Mouse (Mus musculus) MEL (cell line): ENCODE results near the gene Slc9a3r1. TPM values are rescaled to one million over a fixed set of nuclear protein-coding genes. Genes with fewer than 3 reads are reported as not detected.

ENCODE experiments used
- DNase-seq: peaks from one replicate; pipeline ENCODE4 v3.0.0; 2011; ENCODE audit warnings: low read depth, low spot score
- H3K27ac ChIP-seq: 2 replicates; pipeline ENCODE4 v1.5.1; 2012; ENCODE audit warnings: low read depth, mild to moderate bottlenecking, control low read depth, low read length, moderate library complexity; ENCODE audit not compliant: control insufficient read depth
- H3K27me3 ChIP-seq, 2 experiments: fragments of 150-350 bp in 1 of 2; sonication (generic) in 1 of 2; 2 replicates each; pipeline ENCODE4 v1.6.1; 2012; ENCODE audit warnings: low read length in 2 of 2, mild to moderate bottlenecking in 2 of 2, improper control_type of control experiment in 1 of 2, moderate library complexity in 1 of 2; ENCODE audit not compliant: insufficient read depth in 2 of 2, control insufficient read depth in 1 of 2
- H3K36me3 ChIP-seq, 2 experiments: 2 replicates each; pipeline ENCODE4 v1.6.1; 2012 to 2014; ENCODE audit warnings: low read length in 2 of 2, improper control_type of control experiment in 1 of 2, inconsistent platforms in 1 of 2, mild to moderate bottlenecking in 1 of 2; ENCODE audit not compliant: insufficient read depth in 2 of 2, control insufficient read depth in 1 of 2
- H3K4me1 ChIP-seq, 2 experiments: fragments of 150-350 bp in 1 of 2; sonication (generic) in 1 of 2; 2 replicates each; pipeline ENCODE4 v1.6.1; 2012; ENCODE audit warnings: low read length in 2 of 2, improper control_type of control experiment in 1 of 2, mild to moderate bottlenecking in 1 of 2; ENCODE audit not compliant: insufficient read depth in 2 of 2, control insufficient read depth in 1 of 2
- H3K4me3 ChIP-seq, 2 experiments: fragments of 150-350 bp in 1 of 2; sonication (generic) in 1 of 2; 2 replicates each; pipeline ENCODE4 v1.5.1; 2012; ENCODE audit warnings: low read depth in 2 of 2, low read length in 2 of 2, mild to moderate bottlenecking in 2 of 2, moderate library complexity in 2 of 2, control low read depth in 1 of 2, improper control_type of control experiment in 1 of 2; ENCODE audit not compliant: control insufficient read depth in 1 of 2, insufficient read depth in 1 of 2
- H3K79me2 ChIP-seq: 2 replicates; pipeline ENCODE4 v1.6.1; 2012; ENCODE audit warnings: mild to moderate bottlenecking, low read length, moderate library complexity; ENCODE audit not compliant: control insufficient read depth, poor library complexity, insufficient read depth
- H3K9ac ChIP-seq: 2 replicates; pipeline ENCODE4 v1.6.1; 2012; ENCODE audit warnings: low read depth, mild to moderate bottlenecking, control low read depth, low read length, moderate library complexity; ENCODE audit not compliant: control insufficient read depth, poor library complexity, severe bottlenecking
- H3K9me3 ChIP-seq: fragments of 150-350 bp; sonication (generic); replicated peaks from 2 replicates; pipeline ENCODE4 v1.6.1; 2012; ENCODE audit warnings: mild to moderate bottlenecking, low read length, improper control_type of control experiment, moderate library complexity; ENCODE audit not compliant: insufficient read depth
- BHLHE40 ChIP-seq: IDR thresholded peaks from 2 replicates; pipeline ENCODE4 v1.6.1; 2012; ENCODE audit warnings: low read depth, mild to moderate bottlenecking, inconsistent platforms, low read length, improper control_type of control experiment, borderline replicate concordance
- CHD1 ChIP-seq: IDR thresholded peaks from 2 replicates; pipeline ENCODE4 v1.6.1; 2012; ENCODE audit warnings: low read depth, mild to moderate bottlenecking, inconsistent platforms, low read length, improper control_type of control experiment
- CHD2 ChIP-seq: IDR thresholded peaks from 2 replicates; pipeline ENCODE4 v1.6.1; 2011; ENCODE audit warnings: low read length, improper control_type of control experiment
- E2F4 ChIP-seq: IDR thresholded peaks from 2 replicates; pipeline ENCODE4 v1.6.1; 2011; ENCODE audit warnings: low read depth, low read length, improper control_type of control experiment, borderline replicate concordance
- EP300 ChIP-seq, 2 experiments: IDR thresholded peaks; 2 replicates each; pipeline ENCODE4 v1.6.1; 2011; ENCODE audit warnings: improper control_type of control experiment in 2 of 2, low read length in 2 of 2, low read depth in 1 of 2, mild to moderate bottlenecking in 1 of 2
- ETS1 ChIP-seq: IDR thresholded peaks from 2 replicates; pipeline ENCODE4 v1.6.1; 2012; ENCODE audit warnings: low read depth, mild to moderate bottlenecking, inconsistent platforms, low read length, improper control_type of control experiment, moderate library complexity
- JUND ChIP-seq: IDR thresholded peaks from 2 replicates; pipeline ENCODE4 v1.6.1; 2011; ENCODE audit warnings: low read depth, mild to moderate bottlenecking, improper control_type of control experiment, low read length
- MAX ChIP-seq: IDR thresholded peaks from 2 replicates; pipeline ENCODE4 v1.6.1; 2011; ENCODE audit warnings: low read length, improper control_type of control experiment
- MXI1 ChIP-seq: IDR thresholded peaks from 2 replicates; pipeline ENCODE4 v1.6.1; 2011; ENCODE audit warnings: mild to moderate bottlenecking, low read depth, low read length, improper control_type of control experiment
- MYC ChIP-seq: IDR thresholded peaks from 2 replicates; pipeline ENCODE4 v1.6.1; 2011; ENCODE audit warnings: low read depth, mild to moderate bottlenecking, low read length, improper control_type of control experiment, moderate library complexity
- NELFE ChIP-seq: IDR thresholded peaks from 2 replicates; pipeline ENCODE4 v1.6.1; 2011; ENCODE audit warnings: low read depth, low read length, improper control_type of control experiment
- POLR2AphosphoS2 ChIP-seq: IDR thresholded peaks from 2 replicates; pipeline ENCODE4 v1.6.1; 2011; ENCODE audit warnings: low read length, improper control_type of control experiment
- POLR2AphosphoS5 ChIP-seq: IDR thresholded peaks from 2 replicates; pipeline ENCODE4 v1.6.1; 2012; ENCODE audit warnings: low read depth, borderline replicate concordance, mild to moderate bottlenecking, inconsistent platforms, low read length, moderate library complexity, mixed read lengths
- SIN3A ChIP-seq: IDR thresholded peaks from 2 replicates; pipeline ENCODE4 v1.6.1; 2012; ENCODE audit warnings: low read length, improper control_type of control experiment, inconsistent platforms
- USF1 ChIP-seq: IDR thresholded peaks from 2 replicates; pipeline ENCODE4 v1.6.1; 2014; ENCODE audit warnings: low read depth, mild to moderate bottlenecking, inconsistent platforms, low read length, improper control_type of control experiment, moderate library complexity
- USF2 ChIP-seq, 2 experiments: IDR thresholded peaks; 2 replicates each; pipeline ENCODE4 v1.6.1; 2011 to 2012; ENCODE audit warnings: improper control_type of control experiment in 2 of 2, low read length in 2 of 2, borderline replicate concordance in 1 of 2, inconsistent platforms in 1 of 2, low read depth in 1 of 2, mild to moderate bottlenecking in 1 of 2; ENCODE audit not compliant: insufficient read depth in 1 of 2
- polyA plus RNA-seq, 2 experiments: library from polyadenylated mRNA; stranded (reverse) in 1 of 2; unstranded in 1 of 2; fragments of >175 nt in 1 of 2; fragments of >200 nt in 1 of 2; gene quantifications; 2 replicates each; pipeline versions ENCODE4 v1.2.1 to v1.2.4; 2012; ENCODE audit warnings: low replicate concordance in 2 of 2, low read depth in 1 of 2; ENCODE audit not compliant: insufficient read length in 2 of 2, insufficient read depth in 1 of 2, missing spikeins in 1 of 2
- total RNA-seq: library from RNA; depleted of rRNA; stranded (reverse); fragments of 300-350 nt; gene quantifications from 2 replicates; pipeline ENCODE4 v1.2.3, GENCODE M21; 2012

Gene Slc9a3r1
- total and polyA plus RNA-seq, 3 experiments = 112 to 127 TPM; not detected in 1

DNA sequence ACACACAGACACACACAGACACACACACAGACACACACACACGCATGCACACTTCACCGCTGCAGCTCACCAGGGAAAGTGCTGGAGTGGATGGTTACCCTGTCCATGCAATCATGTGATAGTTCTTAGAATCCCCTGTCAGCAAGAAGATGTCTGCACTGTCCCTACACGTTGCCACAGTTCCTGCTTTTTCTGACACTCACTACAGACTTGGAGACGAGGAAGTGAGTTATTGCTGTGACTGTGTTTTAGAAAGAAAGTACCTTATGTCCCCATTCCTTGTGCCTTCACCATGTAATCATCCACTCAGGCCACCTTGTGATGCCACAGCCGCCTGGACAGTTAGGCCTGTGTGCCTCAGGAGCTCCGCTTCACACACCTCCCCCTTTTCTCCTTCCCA is 26.2 kb downstream of the Slc9a3r1 start:
- Histone ChIP-seq H3K4me3 (peak overlapping the region; percentile 7 to 93; a peak in 3 of 4 replicates), H3K9me3 (no peaks in the 10 kb centered on the region), H3K9ac (peak overlapping the region; percentile 87), H3K27me3 (no peaks in the 10 kb centered on the region), H3K4me1 (peaks cover 24 to 45% of the 10 kb centered on the region in 2 experiments), H3K36me3 (peaks cover 6 to 52% of the 10 kb centered on the region in 2 experiments), H3K27ac (peak overlapping the region; percentile 84), H3K79me2 (peaks cover 31% of the 10 kb centered on the region)
- DNase-seq = peak; percentile 62
- TF ChIP-seq JUND (no peak), POLR2AphosphoS2 (no peak), CHD1 (0 out of 2 replicates have a peak, but pooled peaks have one; percentile 18), EP300 (IDR thresholded peaks at IDR 0.05; ENCODE audit: low read depth in 1 of 2, low read length in 2 of 2) (peak in 1 of 2 experiments; percentile 1; a peak in 1 of 4 replicates)

DNA sequence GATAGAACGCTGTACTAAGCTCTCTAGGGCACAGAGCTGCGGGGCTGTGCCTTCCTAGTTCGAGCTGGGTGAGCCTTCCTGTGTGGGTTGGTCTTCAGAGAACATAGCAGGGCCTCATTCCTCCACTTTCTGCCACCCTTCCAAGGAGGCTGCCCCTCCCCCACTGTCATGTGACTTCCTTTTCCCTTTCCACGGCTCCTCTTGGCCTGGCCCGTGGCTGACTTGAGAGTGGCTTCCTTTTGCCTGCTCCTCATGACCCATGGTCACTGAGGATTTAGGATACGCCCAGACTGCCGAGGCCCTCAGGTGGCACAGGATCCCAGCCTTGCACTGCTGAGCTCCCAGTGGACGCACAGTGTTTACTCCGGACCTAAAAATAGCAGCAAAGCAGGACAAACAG is 29.0 kb downstream of the Slc9a3r1 start:
- Histone ChIP-seq H3K9ac (peak overlapping the region; percentile 43), H3K79me2 (peaks cover 33% of the 10 kb centered on the region), H3K9me3 (no peaks in the 10 kb centered on the region), H3K4me1 (peaks cover 39 to 53% of the 10 kb centered on the region in 2 experiments), H3K27ac (peak overlapping the region; percentile 69), H3K36me3 (peaks cover 6 to 59% of the 10 kb centered on the region in 2 experiments), H3K27me3 (no peaks in the 10 kb centered on the region), H3K4me3 (no peak overlapping the region)
- TF ChIP-seq E2F4 = no peak
- TF ChIP-seq CHD2 = peak; percentile 51; the same call in 1 of the 2 replicates
- TF ChIP-seq MAX = peak; percentile 49; the same call in 1 of the 2 replicates
- peak in 1 of 2 experiments; percentile 50; a peak in 1 of 4 replicates for TF ChIP-seq EP300 (IDR thresholded peaks at IDR 0.05; ENCODE audit: low read depth in 1 of 2, low read length in 2 of 2)
- peak; percentile 29; the same call in 1 of the 2 replicates for TF ChIP-seq MYC
- no peak for TF ChIP-seq NELFE
- peak in 1 of 2 experiments; percentile 73; a peak in 1 of 4 replicates for TF ChIP-seq USF2 (IDR thresholded peaks at IDR 0.05; ENCODE audit: borderline replicate concordance in 1 of 2, insufficient read depth in 1 of 2, low read depth in 1 of 2, low read length in 2 of 2)
- no peak for TF ChIP-seq POLR2AphosphoS5
- TF ChIP-seq MXI1 = 0 out of 2 replicates have a peak, but pooled peaks have one; percentile 21
- peak; percentile 41; the same call in 1 of the 2 replicates for TF ChIP-seq SIN3A
- peak; percentile 41; the same call in 1 of the 2 replicates for TF ChIP-seq ETS1
- TF ChIP-seq BHLHE40 = peak; percentile 71; the same call in 1 of the 2 replicates
- TF ChIP-seq USF1 = peak; percentile 96
- DNase-seq = peak; percentile 58
